Mouse (Mus musculus): ENCODE measurements around the gene Ttc41.

DNA sequence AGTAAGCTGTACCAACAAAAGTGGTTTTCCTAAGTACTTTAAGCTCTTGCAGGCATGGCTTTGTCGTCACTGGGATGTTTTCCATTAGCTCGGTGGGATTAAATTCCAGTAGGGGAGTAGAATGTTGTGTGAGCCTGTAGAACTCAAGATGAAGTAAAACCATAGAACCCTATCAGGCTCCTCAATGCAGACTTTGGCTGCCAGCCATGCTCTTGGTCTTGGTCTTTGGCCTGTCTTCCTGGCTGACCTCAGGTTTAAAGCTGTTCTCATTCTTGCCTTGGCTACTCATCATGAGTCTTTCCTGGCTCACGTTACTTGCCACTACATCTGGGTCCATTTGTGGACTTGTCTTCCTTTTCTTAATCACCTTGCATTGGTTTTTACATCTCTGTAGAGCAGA is 6.5 kb downstream of the Ttc41 start:
- TF ChIP-seq POLR2A (IDR thresholded peaks at IDR 0.05; ENCODE audit: low read depth, low read length) (no peak), CTCF (IDR thresholded peaks at IDR 0.05; ENCODE audit: extremely low read depth, insufficient read length, insufficient replicate concordance, low read depth, low read length) (no peak)

Measured in small intestine, adult 2 months (tissue).